8 mouse cellular contexts compared by ENCODE assay signal in genomic region chr5:100798165-100798860, GRCm38 (mm10). TPM values are rescaled to one million over a fixed set of nuclear protein-coding genes. Genes with fewer than 3 reads are reported as not detected.
A peak's percentile ranks its signal among the peaks of the same experiment; 100 is the strongest.
DNase-seq lines count a peak whose midpoint lies in the region; ATAC-seq lines count a peak whose summit lies in the region.

Gene Helq, minus strand, starts transcription at chr5:100798598.
Gene Mrps18c, plus strand, starts transcription at chr5:100798627.

- H3K36me3 ChIP-seq in heart, embryonic 14.5 days (ENCODE audit: control insufficient read depth, insufficient read depth, low read length): peaks cover 54% of the 10 kb centered on the region
- H3K36me3 ChIP-seq in liver, embryonic 13.5 days: peaks cover 49% of the 10 kb centered on the region
- H3K36me3 ChIP-seq in stomach, embryonic 16.5 days (ENCODE audit: control insufficient read depth, insufficient read depth, low read length): no peaks in the 10 kb centered on the region

- H3K27ac ChIP-seq in brown adipose tissue, adult 24 weeks (replicated peaks; ENCODE audit: low read depth, low read length): no peak within 1 kb of the TSS
- no peak within 1 kb of the TSS for H3K27ac ChIP-seq in heart, embryonic 14.5 days (replicated peaks in 1 of 2; ENCODE audit: control insufficient read depth in 1 of 2, insufficient read depth in 1 of 2, low read depth in 2 of 2, low read length in 2 of 2)
- peak within 1 kb of the TSS; percentile 61 for H3K27ac ChIP-seq in liver, embryonic 13.5 days
- H3K27ac ChIP-seq in stomach, embryonic 16.5 days (ENCODE audit: low read length): no peak within 1 kb of the TSS

- no peaks in the 10 kb centered on the region for H3K9me3 ChIP-seq in heart, embryonic 14.5 days (ENCODE audit: control insufficient read depth, low read length)
- H3K9me3 ChIP-seq in liver, embryonic 13.5 days (replicated peaks): no peaks in the 10 kb centered on the region
- no peaks in the 10 kb centered on the region for H3K9me3 ChIP-seq in stomach, embryonic 16.5 days (replicated peaks; ENCODE audit: control insufficient read depth, low read length)

- H3K4me3 ChIP-seq in brown adipose tissue, adult 24 weeks (ENCODE audit: insufficient read depth, low read depth, low read length): peak within 1 kb of the TSS; percentile 85
- peak within 1 kb of the TSS; percentile 73 to 85 for H3K4me3 ChIP-seq in heart, embryonic 14.5 days (ENCODE audit: control insufficient read depth in 1 of 2, insufficient read depth in 1 of 2, low read depth in 1 of 2, low read length in 2 of 2)
- H3K4me3 ChIP-seq in liver, embryonic 13.5 days (replicated peaks): peak within 1 kb of the TSS; percentile 94
- H3K4me3 ChIP-seq in stomach, embryonic 16.5 days (replicated peaks; ENCODE audit: low read length): peak within 1 kb of the TSS; percentile 74

- peak within 1 kb of the TSS; percentile 85 for H3K9ac ChIP-seq in heart, embryonic 14.5 days (ENCODE audit: low read length)
- peak within 1 kb of the TSS; percentile 91 for H3K9ac ChIP-seq in liver, embryonic 13.5 days
- peak within 1 kb of the TSS; percentile 77 for H3K9ac ChIP-seq in stomach, embryonic 16.5 days (ENCODE audit: low read length)

- H3K27me3 ChIP-seq in heart, embryonic 14.5 days (ENCODE audit: control insufficient read depth, insufficient read depth, low read length): no peaks in the 10 kb centered on the region
- no peaks in the 10 kb centered on the region for H3K27me3 ChIP-seq in liver, embryonic 13.5 days
- no peaks in the 10 kb centered on the region for H3K27me3 ChIP-seq in stomach, embryonic 16.5 days (ENCODE audit: control insufficient read depth, insufficient read depth, low read length)

- under 1% methylated on average over 67 of the region's 67 CpGs for WGBS in heart, embryonic 14.5 days
- WGBS in liver, embryonic 13.5 days (ENCODE audit: insufficient replicate concordance): under 1% methylated on average over 67 of the region's 67 CpGs
- under 1% methylated on average over 67 of the region's 67 CpGs for WGBS in stomach, embryonic 16.5 days

- peak; percentile 89 for ATAC-seq in heart, embryonic 14.5 days (ENCODE audit: insufficient number of reproducible peaks, insufficient read depth, low FRiP score, low read depth)
- peak; percentile 98 for ATAC-seq in liver, embryonic 13.5 days (ENCODE audit: low read depth)
- ATAC-seq in stomach, embryonic 16.5 days (ENCODE audit: insufficient read depth, low FRiP score): peak; percentile 97

- DNase-seq in CD4-positive, CD25-positive, alpha-beta regulatory T cell, adult 2 months (ENCODE audit: low read depth, low spot score): peak; percentile 90
- DNase-seq in fibroblast of lung, adult 2 months (ENCODE audit: low read depth): peak; percentile 76
- peak; percentile 93 for DNase-seq in kidney, postnatal 14 days
- DNase-seq in liver, embryonic 13.5 days: peak; percentile 93
- peak; percentile 96 for DNase-seq in neural tube, embryonic 10.5 days (ENCODE audit: extremely low spot score, low spot score)

- H3K4me1 ChIP-seq in brown adipose tissue, adult 24 weeks (ENCODE audit: control insufficient read depth, insufficient read depth, insufficient read length, low read length): no peaks in the 10 kb centered on the region
- H3K4me1 ChIP-seq in heart, embryonic 14.5 days (ENCODE audit: control insufficient read depth in 2 of 2, insufficient read depth in 2 of 2, low read length in 2 of 2): peaks cover 0 to 11% of the 10 kb centered on the region in 2 experiments; a peak in 1 of 4 replicates
- H3K4me1 ChIP-seq in liver, embryonic 13.5 days (replicated peaks): peaks cover 31% of the 10 kb centered on the region
- peaks cover 6% of the 10 kb centered on the region for H3K4me1 ChIP-seq in stomach, embryonic 16.5 days (ENCODE audit: control insufficient read depth, insufficient read depth, low read length)

- H3K4me2 ChIP-seq in heart, embryonic 14.5 days (ENCODE audit: low read length): peak within 1 kb of the TSS; percentile 97
- H3K4me2 ChIP-seq in liver, embryonic 13.5 days: peak within 1 kb of the TSS; percentile 86
- H3K4me2 ChIP-seq in stomach, embryonic 16.5 days (ENCODE audit: low read depth, low read length): peak within 1 kb of the TSS; percentile 90

RNA-seq across cellular contexts. Expression of gene Helq, which starts in this region (rescaled TPM):
- polyA plus RNA-seq in brown adipose tissue, adult 24 weeks (2012; ENCODE audit: insufficient read depth, insufficient read length, missing spikeins): 3.3 and 6.6 TPM in 2 replicates
- 8.6 and 12.2 TPM in 2 replicates for polyA plus RNA-seq in heart, embryonic 14.5 days (2014; fragmentation: Nextera tagmentation; extraction: Ambion mirVana)
- 14.1 and 16.5 TPM in 2 replicates for polyA plus RNA-seq in liver, embryonic 13.5 days (2015; fragmentation: Nextera tagmentation; extraction: Ambion mirVana)
- polyA plus RNA-seq in stomach, embryonic 16.5 days (2015; fragmentation: Nextera tagmentation; extraction: Ambion mirVana): 12.7 and 15.1 TPM in 2 replicates

RNA-seq across cellular contexts. Expression of gene Mrps18c, which starts in this region (rescaled TPM):
- polyA plus RNA-seq in brown adipose tissue, adult 24 weeks (2012; ENCODE audit: insufficient read depth, insufficient read length, missing spikeins): 249 and 287 TPM in 2 replicates
- 154 and 159 TPM in 2 replicates for polyA plus RNA-seq in heart, embryonic 14.5 days (2014; fragmentation: Nextera tagmentation; extraction: Ambion mirVana)
- polyA plus RNA-seq in liver, embryonic 13.5 days (2015; fragmentation: Nextera tagmentation; extraction: Ambion mirVana): 172 and 176 TPM in 2 replicates
- 141 and 172 TPM in 2 replicates for polyA plus RNA-seq in stomach, embryonic 16.5 days (2015; fragmentation: Nextera tagmentation; extraction: Ambion mirVana)
